Mouse (Mus musculus) kidney, embryonic 14.5 days (tissue): ENCODE measurements around the gene Inhbb. TPM values are rescaled to one million over a fixed set of nuclear protein-coding genes. Genes with fewer than 3 reads are reported as not detected.
A peak's percentile ranks its signal among the peaks of the same experiment; 100 is the strongest.

Experiments
- ATAC-seq: fragments of 200-750 bp; cut with Nextera tagmentation; 2 replicates; pipeline ENCODE4 v1.8.0; 2017; ENCODE audit warnings: moderate number of reproducible peaks, mild to moderate bottlenecking, moderate TSS enrichment, moderate library complexity; ENCODE audit not compliant: low FRiP score, low TSS enrichment
- H3K27ac ChIP-seq: fragments of 300-500 bp; sonication (generic); 2 replicates; pipeline ENCODE4 v1.5.1; 2014; ENCODE audit warnings: low read depth, mild to moderate bottlenecking, low read length, moderate library complexity, mixed read lengths
- H3K27me3 ChIP-seq: fragments of 300-500 bp; sonication (generic); 2 replicates; pipeline ENCODE4 v1.6.1; 2014; ENCODE audit warnings: mild to moderate bottlenecking, low read length; ENCODE audit not compliant: control insufficient read depth, insufficient read depth
- H3K36me3 ChIP-seq: fragments of 300-500 bp; sonication (generic); 2 replicates; pipeline ENCODE4 v1.6.1; 2014; ENCODE audit warnings: low read length, mixed read lengths; ENCODE audit not compliant: control insufficient read depth, insufficient read depth
- H3K4me1 ChIP-seq: fragments of 300-500 bp; sonication (generic); 2 replicates; pipeline ENCODE4 v1.6.1; 2014; ENCODE audit warnings: low read length, mixed read lengths; ENCODE audit not compliant: control insufficient read depth, insufficient read depth
- H3K4me2 ChIP-seq: fragments of 300-500 bp; sonication (generic); replicated peaks from 2 replicates; pipeline ENCODE4 v1.6.1; 2014; ENCODE audit warnings: low read depth, mild to moderate bottlenecking, low read length
- H3K4me3 ChIP-seq: fragments of 300-500 bp; sonication (generic); 2 replicates; pipeline ENCODE4 v1.5.1; 2014; ENCODE audit warnings: mild to moderate bottlenecking, low read length
- H3K9ac ChIP-seq: fragments of 300-500 bp; sonication (generic); 2 replicates; pipeline ENCODE4 v1.6.1; 2014; ENCODE audit warnings: low read depth, mild to moderate bottlenecking, low read length, moderate library complexity
- H3K9me3 ChIP-seq: fragments of 300-500 bp; sonication (generic); 2 replicates; pipeline ENCODE4 v1.6.1; 2016; ENCODE audit warnings: low read length; ENCODE audit not compliant: control insufficient read depth
- WGBS: fragments of 180-500 bp; shearing (Covaris S2); extraction: QIAGEN DNeasy Blood & Tissue Kit; methylation state at CpG from one replicate; pipeline ENCODE4 v1.1.7; 2014; 5-methylcytosine and 5-hydroxymethylcytosine counted together
- polyA plus RNA-seq: library from polyadenylated mRNA; unstranded; fragments of >200 nt; fragmentation: Nextera tagmentation; extraction: Ambion mirVana; gene quantifications from 2 replicates; pipeline ENCODE4 v1.2.1, GENCODE M21; 2014

Inhbb gene
- polyA plus RNA-seq, 1 experiment from 2014 or later, result 0.16 TPM

- H3K4me3 ChIP-seq, result no peak overlapping the region
- ATAC-seq, result no peak
- peaks cover 41% of the 10 kb centered on the region for H3K27me3 ChIP-seq
- no peak overlapping the region for H3K27ac ChIP-seq
- WGBS, result 78% methylated on average over 8 of the region's 8 CpGs
- H3K9me3 ChIP-seq, result no peaks in the 10 kb centered on the region
- no peak overlapping the region for H3K4me2 ChIP-seq
- H3K9ac ChIP-seq, result no peak overlapping the region
- H3K36me3 ChIP-seq, result no peaks in the 10 kb centered on the region
- H3K4me1 ChIP-seq, result no peaks in the 10 kb centered on the region
These were observed 6.9 kb downstream of the Inhbb start for GRCm38 (mm10) chr1:119415151-119415550.

- Histone ChIP-seq H3K9me3 (no peaks in the 10 kb centered on the region), H3K9ac (no peak overlapping the region), H3K4me3 (no peak overlapping the region), H3K27ac (no peak overlapping the region), H3K4me2 (no peak overlapping the region), H3K36me3 (no peaks in the 10 kb centered on the region), H3K27me3 (no peaks in the 10 kb centered on the region), H3K4me1 (peaks cover 3% of the 10 kb centered on the region; the same call in 1 of the 2 replicates)
- ATAC-seq, result no peak
- 84% methylated on average over 5 of the region's 5 CpGs for WGBS
These were observed 11.4 kb downstream of the Inhbb start for GRCm38 (mm10) chr1:119410661-119411060.

GRCm38 (mm10) chr1:119409599-119410168 lies 12.4 kb downstream of the Inhbb start:
- Histone ChIP-seq H3K27ac (no peak overlapping the region), H3K27me3 (no peaks in the 10 kb centered on the region), H3K36me3 (no peaks in the 10 kb centered on the region), H3K9ac (no peak overlapping the region), H3K4me3 (no peak overlapping the region), H3K4me1 (peaks cover 3% of the 10 kb centered on the region; the same call in 1 of the 2 replicates), H3K4me2 (no peak overlapping the region), H3K9me3 (no peaks in the 10 kb centered on the region)
- ATAC-seq, result no peak
- WGBS, result 60% methylated on average over 5 of the region's 5 CpGs

GRCm38 (mm10) chr1:119409106-119409505 lies 12.9 kb downstream of the Inhbb start:
- Histone ChIP-seq H3K4me2 (no peak overlapping the region), H3K4me1 (peaks cover 3% of the 10 kb centered on the region; the same call in 1 of the 2 replicates), H3K27me3 (no peaks in the 10 kb centered on the region), H3K36me3 (no peaks in the 10 kb centered on the region), H3K9ac (no peak overlapping the region), H3K9me3 (no peaks in the 10 kb centered on the region), H3K27ac (no peak overlapping the region), H3K4me3 (no peak overlapping the region)
- 74% methylated on average over 7 of the region's 7 CpGs for WGBS
- no peak for ATAC-seq

GRCm38 (mm10) chr1:119407691-119408315 lies 14.2 kb downstream of the Inhbb start:
- no peaks in the 10 kb centered on the region for H3K36me3 ChIP-seq
- H3K9ac ChIP-seq, result no peak overlapping the region
- WGBS, result 35% methylated on average over 6 of the region's 6 CpGs
- H3K4me2 ChIP-seq, result no peak overlapping the region
- no peaks in the 10 kb centered on the region for H3K9me3 ChIP-seq
- H3K27ac ChIP-seq, result no peak overlapping the region
- H3K4me3 ChIP-seq, result no peak overlapping the region
- peak; percentile 59 for ATAC-seq
- peaks cover 3% of the 10 kb centered on the region; the same call in 1 of the 2 replicates for H3K4me1 ChIP-seq
- no peaks in the 10 kb centered on the region for H3K27me3 ChIP-seq

GRCm38 (mm10) chr1:119404798-119405197 lies 17.2 kb downstream of the Inhbb start:
- Histone ChIP-seq H3K27ac (no peak overlapping the region), H3K4me1 (peaks cover 3% of the 10 kb centered on the region; the same call in 1 of the 2 replicates), H3K9me3 (no peaks in the 10 kb centered on the region), H3K4me2 (no peak overlapping the region), H3K4me3 (no peak overlapping the region), H3K9ac (no peak overlapping the region), H3K27me3 (no peaks in the 10 kb centered on the region), H3K36me3 (no peaks in the 10 kb centered on the region)
- 44% methylated on average over 3 of the region's 3 CpGs for WGBS
- ATAC-seq, result no peak

GRCm38 (mm10) chr1:119404341-119404740 lies 17.7 kb downstream of the Inhbb start:
- H3K36me3 ChIP-seq, result no peaks in the 10 kb centered on the region
- peaks cover 3% of the 10 kb centered on the region; the same call in 1 of the 2 replicates for H3K4me1 ChIP-seq
- H3K9me3 ChIP-seq, result no peaks in the 10 kb centered on the region
- no peak overlapping the region for H3K4me3 ChIP-seq
- H3K4me2 ChIP-seq, result no peak overlapping the region
- ATAC-seq, result no peak
- H3K27me3 ChIP-seq, result no peaks in the 10 kb centered on the region
- 86% methylated on average over 4 of the region's 4 CpGs for WGBS
- H3K27ac ChIP-seq, result no peak overlapping the region
- H3K9ac ChIP-seq, result no peak overlapping the region

GRCm38 (mm10) chr1:119401249-119401648 lies 20.8 kb downstream of the Inhbb start:
- H3K27me3 ChIP-seq, result no peaks in the 10 kb centered on the region
- WGBS, result 72% methylated on average over 4 of the region's 4 CpGs

GRCm38 (mm10) chr1:119398640-119399039 lies 23.4 kb downstream of the Inhbb start:
- no peak overlapping the region for H3K4me2 ChIP-seq
- H3K36me3 ChIP-seq, result no peaks in the 10 kb centered on the region
- 78% methylated on average over 2 of the region's 2 CpGs for WGBS
- H3K4me1 ChIP-seq, result no peaks in the 10 kb centered on the region
- H3K9me3 ChIP-seq, result no peaks in the 10 kb centered on the region
- no peak for ATAC-seq
- H3K4me3 ChIP-seq, result no peak overlapping the region
- H3K9ac ChIP-seq, result no peak overlapping the region
- H3K27ac ChIP-seq, result no peak overlapping the region
- no peaks in the 10 kb centered on the region for H3K27me3 ChIP-seq

More at GRCm38 (mm10) chr1:119401249-119401648, 20.8 kb downstream of the Inhbb start:
- Histone ChIP-seq H3K27ac (no peak overlapping the region), H3K9ac (no peak overlapping the region), H3K36me3 (no peaks in the 10 kb centered on the region), H3K9me3 (no peaks in the 10 kb centered on the region), H3K4me2 (no peak overlapping the region), H3K4me1 (no peaks in the 10 kb centered on the region), H3K4me3 (no peak overlapping the region)
- no peak for ATAC-seq
